Mouse (Mus musculus): ENCODE data around the gene Krt28. TPM values are rescaled to one million over a fixed set of nuclear protein-coding genes. Genes with fewer than 3 reads are reported as not detected.

The Krt28 gene
- total and polyA plus RNA-seq, 2 experiments from 2014 or later: 0.10 to 3.1 TPM

GRCm38 (mm10) chr11:99398084-99398483, 23.4 kb upstream of the Krt28 start:
- WGBS: 68% methylated on average over 3 of the region's 3 CpGs
- Histone ChIP-seq H3K9ac (replicated peaks; ENCODE audit: low read depth, low read length) (no peak overlapping the region), H3K9me3 (replicated peaks; ENCODE audit: control insufficient read depth, low read length) (no peaks in the 10 kb centered on the region), H3K4me2 (ENCODE audit: low read depth, low read length) (no peak overlapping the region), H3K4me1 (ENCODE audit: control insufficient read depth, insufficient read depth) (no peaks in the 10 kb centered on the region), H3K36me3 (replicated peaks; ENCODE audit: control insufficient read depth, insufficient read depth, low read length) (no peaks in the 10 kb centered on the region), H3K27me3 (ENCODE audit: control insufficient read depth, insufficient read depth, low read length) (peaks cover 13% of the 10 kb centered on the region; the same call in 1 of the 2 replicates), H3K4me3 (ENCODE audit: low read depth, low read length) (no peak overlapping the region), H3K27ac (ENCODE audit: low read depth) (no peak overlapping the region)
- no peak for DNase-seq (ENCODE audit: low spot score)
- TF ChIP-seq EP300 (IDR thresholded peaks at IDR 0.05; ENCODE audit: low read depth) (no peak), CTCF (IDR thresholded peaks at IDR 0.05; ENCODE audit: low read depth) (no peak)
- no peak for ATAC-seq (ENCODE audit: insufficient read depth, low read depth)

- ATAC-seq (ENCODE audit: insufficient read depth, low read depth) (no peak), DNase-seq (ENCODE audit: low spot score) (no peak)
- TF ChIP-seq EP300 (IDR thresholded peaks at IDR 0.05; ENCODE audit: low read depth) (no peak), CTCF (IDR thresholded peaks at IDR 0.05; ENCODE audit: low read depth) (no peak)
- no peak overlapping the region for H3K27ac ChIP-seq (ENCODE audit: low read depth)
- H3K9ac ChIP-seq (replicated peaks; ENCODE audit: low read depth, low read length): no peak overlapping the region
- H3K9me3 ChIP-seq (replicated peaks; ENCODE audit: control insufficient read depth, low read length): no peaks in the 10 kb centered on the region
- H3K36me3 ChIP-seq (replicated peaks; ENCODE audit: control insufficient read depth, insufficient read depth, low read length): no peaks in the 10 kb centered on the region
- no peak overlapping the region for H3K4me2 ChIP-seq (ENCODE audit: low read depth, low read length)
- 85% methylated on average over 2 of the region's 2 CpGs for WGBS
- no peaks in the 10 kb centered on the region for H3K4me1 ChIP-seq (ENCODE audit: control insufficient read depth, insufficient read depth)
- peaks cover 13% of the 10 kb centered on the region; the same call in 1 of the 2 replicates for H3K27me3 ChIP-seq (ENCODE audit: control insufficient read depth, insufficient read depth, low read length)
- H3K4me3 ChIP-seq (ENCODE audit: low read depth, low read length): no peak overlapping the region
Measured at GRCm38 (mm10) chr11:99396661-99397060, 22.0 kb upstream of the Krt28 start.

GRCm38 (mm10) chr11:99396034-99396433, 21.3 kb upstream of the Krt28 start:
- H3K27ac ChIP-seq (ENCODE audit: low read depth): no peak overlapping the region
- H3K27me3 ChIP-seq (ENCODE audit: control insufficient read depth, insufficient read depth, low read length): peaks cover 13% of the 10 kb centered on the region; the same call in 1 of the 2 replicates
- no peak for DNase-seq (ENCODE audit: low spot score)
- no peaks in the 10 kb centered on the region for H3K36me3 ChIP-seq (replicated peaks; ENCODE audit: control insufficient read depth, insufficient read depth, low read length)
- no peak overlapping the region for H3K9ac ChIP-seq (replicated peaks; ENCODE audit: low read depth, low read length)
- no peak overlapping the region for H3K4me2 ChIP-seq (ENCODE audit: low read depth, low read length)
- 45% methylated on average over 3 of the region's 3 CpGs for WGBS
- no peaks in the 10 kb centered on the region for H3K4me1 ChIP-seq (ENCODE audit: control insufficient read depth, insufficient read depth)
- H3K4me3 ChIP-seq (ENCODE audit: low read depth, low read length): no peak overlapping the region
- no peaks in the 10 kb centered on the region for H3K9me3 ChIP-seq (replicated peaks; ENCODE audit: control insufficient read depth, low read length)
- TF ChIP-seq CTCF (IDR thresholded peaks at IDR 0.05; ENCODE audit: low read depth) (no peak), EP300 (IDR thresholded peaks at IDR 0.05; ENCODE audit: low read depth) (no peak)
- ATAC-seq (ENCODE audit: insufficient read depth, low read depth): no peak

- Histone ChIP-seq H3K4me2 (ENCODE audit: low read depth, low read length) (no peak overlapping the region), H3K4me1 (ENCODE audit: control insufficient read depth, insufficient read depth) (no peaks in the 10 kb centered on the region), H3K27ac (ENCODE audit: low read depth) (no peak overlapping the region), H3K36me3 (replicated peaks; ENCODE audit: control insufficient read depth, insufficient read depth, low read length) (no peaks in the 10 kb centered on the region), H3K9ac (replicated peaks; ENCODE audit: low read depth, low read length) (no peak overlapping the region), H3K9me3 (replicated peaks; ENCODE audit: control insufficient read depth, low read length) (no peaks in the 10 kb centered on the region), H3K27me3 (ENCODE audit: control insufficient read depth, insufficient read depth, low read length) (no peaks in the 10 kb centered on the region), H3K4me3 (ENCODE audit: low read depth, low read length) (no peak overlapping the region)
- DNase-seq (ENCODE audit: low spot score) (no peak), ATAC-seq (ENCODE audit: insufficient read depth, low read depth) (no peak)
- no peak for TF ChIP-seq EP300 (IDR thresholded peaks at IDR 0.05; ENCODE audit: low read depth)
- no peak for TF ChIP-seq CTCF (IDR thresholded peaks at IDR 0.05; ENCODE audit: low read depth)
- 76% methylated on average over 10 of the region's 10 CpGs for WGBS
Measured at GRCm38 (mm10) chr11:99392492-99392891, 17.8 kb upstream of the Krt28 start.

GRCm38 (mm10) chr11:99391375-99391774, 16.7 kb upstream of the Krt28 start:
- ATAC-seq (ENCODE audit: insufficient read depth, low read depth): no peak

GRCm38 (mm10) chr11:99390866-99391265, 16.2 kb upstream of the Krt28 start:
- TF ChIP-seq CTCF (IDR thresholded peaks at IDR 0.05; ENCODE audit: low read depth) (no peak), EP300 (IDR thresholded peaks at IDR 0.05; ENCODE audit: low read depth) (no peak)
- Histone ChIP-seq H3K27me3 (ENCODE audit: control insufficient read depth, insufficient read depth, low read length) (no peaks in the 10 kb centered on the region), H3K27ac (ENCODE audit: low read depth) (no peak overlapping the region), H3K4me3 (ENCODE audit: low read depth, low read length) (no peak overlapping the region), H3K36me3 (replicated peaks; ENCODE audit: control insufficient read depth, insufficient read depth, low read length) (no peaks in the 10 kb centered on the region), H3K4me2 (ENCODE audit: low read depth, low read length) (no peak overlapping the region), H3K4me1 (ENCODE audit: control insufficient read depth, insufficient read depth) (no peaks in the 10 kb centered on the region), H3K9me3 (replicated peaks; ENCODE audit: control insufficient read depth, low read length) (no peaks in the 10 kb centered on the region), H3K9ac (replicated peaks; ENCODE audit: low read depth, low read length) (no peak overlapping the region)
- ATAC-seq (ENCODE audit: insufficient read depth, low read depth) (no peak), DNase-seq (ENCODE audit: low spot score) (no peak)
- WGBS: 65% methylated on average over 7 of the region's 7 CpGs

More at GRCm38 (mm10) chr11:99391375-99391774, 16.7 kb upstream of the Krt28 start:
- no peak overlapping the region for H3K4me3 ChIP-seq (ENCODE audit: low read depth, low read length)
- H3K27ac ChIP-seq (ENCODE audit: low read depth): no peak overlapping the region
- WGBS: 70% methylated on average over 6 of the region's 6 CpGs
- no peaks in the 10 kb centered on the region for H3K36me3 ChIP-seq (replicated peaks; ENCODE audit: control insufficient read depth, insufficient read depth, low read length)
- no peaks in the 10 kb centered on the region for H3K27me3 ChIP-seq (ENCODE audit: control insufficient read depth, insufficient read depth, low read length)
- no peaks in the 10 kb centered on the region for H3K9me3 ChIP-seq (replicated peaks; ENCODE audit: control insufficient read depth, low read length)
- DNase-seq (ENCODE audit: low spot score): no peak
- TF ChIP-seq EP300 (IDR thresholded peaks at IDR 0.05; ENCODE audit: low read depth) (no peak), CTCF (IDR thresholded peaks at IDR 0.05; ENCODE audit: low read depth) (no peak)
- H3K4me2 ChIP-seq (ENCODE audit: low read depth, low read length): no peak overlapping the region
- H3K4me1 ChIP-seq (ENCODE audit: control insufficient read depth, insufficient read depth): no peaks in the 10 kb centered on the region
- H3K9ac ChIP-seq (replicated peaks; ENCODE audit: low read depth, low read length): no peak overlapping the region

All from heart, postnatal 0 days (tissue).